8 mouse cellular contexts compared by ENCODE assay signal in the genomic region with DNA sequence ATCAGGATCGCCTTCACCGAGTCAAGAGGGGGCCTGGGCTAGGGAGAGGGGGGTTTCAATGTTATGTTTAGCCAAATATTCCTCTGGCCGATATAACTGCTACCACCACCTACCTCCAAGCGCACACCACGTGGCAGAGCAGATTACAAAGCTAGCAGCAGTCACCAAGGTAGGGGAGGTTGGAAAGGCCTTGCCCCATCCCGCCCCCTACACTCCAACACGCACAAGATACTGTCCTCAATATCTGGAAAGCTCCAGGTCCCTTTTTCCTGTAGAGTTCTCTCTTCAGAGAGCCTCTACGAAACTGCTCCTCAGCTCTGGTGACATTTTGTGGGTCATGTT.
DNase-seq lines count a peak whose midpoint lies in the region; ATAC-seq lines count a peak whose summit lies in the region.

No protein-coding gene starts in this region.

- H3K27me3 ChIP-seq in forebrain, embryonic 13.5 days = no peaks in the 10 kb centered on the region
- no peaks in the 10 kb centered on the region for H3K27me3 ChIP-seq in liver, embryonic 12.5 days (replicated peaks)
- H3K27me3 ChIP-seq in stomach, embryonic 14.5 days (ENCODE audit: control insufficient read depth, insufficient read depth, low read length) = no peaks in the 10 kb centered on the region

- peak; percentile 13 for DNase-seq in spleen, adult 12 weeks (ENCODE audit: low spot score)
- DNase-seq in spleen, postnatal 14 days (ENCODE audit: low spot score in 2 of 2) = no peak
- DNase-seq in cerebellum, adult 11 months = no peak
- DNase-seq in gastrocnemius, postnatal 4 days (ENCODE audit: low spot score in 2 of 2) = no peak
- no peak for DNase-seq in frontal cortex, postnatal 25 days (ENCODE audit: low spot score in 2 of 2)

- peak overlapping the region; percentile 92 for H3K27ac ChIP-seq in forebrain, embryonic 13.5 days
- H3K27ac ChIP-seq in liver, embryonic 12.5 days = peak overlapping the region; percentile 66; the same call in 1 of the 2 replicates
- peak overlapping the region; percentile 33; the same call in 1 of the 2 replicates for H3K27ac ChIP-seq in stomach, embryonic 14.5 days (ENCODE audit: low read length)

- peaks cover 34% of the 10 kb centered on the region for H3K4me1 ChIP-seq in forebrain, embryonic 13.5 days
- peaks cover 49% of the 10 kb centered on the region for H3K4me1 ChIP-seq in liver, embryonic 12.5 days
- peaks cover 31% of the 10 kb centered on the region for H3K4me1 ChIP-seq in stomach, embryonic 14.5 days (ENCODE audit: control insufficient read depth, insufficient read depth, low read length)

- H3K36me3 ChIP-seq in forebrain, embryonic 13.5 days (ENCODE audit: poor library complexity, severe bottlenecking) = no peaks in the 10 kb centered on the region
- H3K36me3 ChIP-seq in liver, embryonic 12.5 days = no peaks in the 10 kb centered on the region
- H3K36me3 ChIP-seq in stomach, embryonic 14.5 days (ENCODE audit: control insufficient read depth, insufficient read depth, low read length) = no peaks in the 10 kb centered on the region

- no peak for ATAC-seq in forebrain, embryonic 13.5 days
- no peak; the same call in 1 of the 2 replicates for ATAC-seq in liver, embryonic 12.5 days
- ATAC-seq in stomach, embryonic 14.5 days (ENCODE audit: insufficient number of reproducible peaks, insufficient read depth, low FRiP score, low read depth) = no peak; the same call in 1 of the 2 replicates

- H3K9me3 ChIP-seq in forebrain, embryonic 13.5 days (replicated peaks) = no peaks in the 10 kb centered on the region
- no peaks in the 10 kb centered on the region for H3K9me3 ChIP-seq in liver, embryonic 12.5 days (replicated peaks)
- H3K9me3 ChIP-seq in stomach, embryonic 14.5 days (ENCODE audit: control insufficient read depth, low read depth, low read length) = no peaks in the 10 kb centered on the region

- H3K4me2 ChIP-seq in forebrain, embryonic 13.5 days = peak overlapping the region; percentile 53
- peak overlapping the region; percentile 67 for H3K4me2 ChIP-seq in liver, embryonic 12.5 days
- peak overlapping the region; percentile 49 for H3K4me2 ChIP-seq in stomach, embryonic 14.5 days (replicated peaks; ENCODE audit: low read depth, low read length)

- H3K4me3 ChIP-seq in forebrain, embryonic 13.5 days = peak overlapping the region; percentile 28
- peak overlapping the region; percentile 46 for H3K4me3 ChIP-seq in liver, embryonic 12.5 days
- H3K4me3 ChIP-seq in stomach, embryonic 14.5 days (ENCODE audit: low read depth, low read length) = no peak overlapping the region

- no peak overlapping the region for H3K9ac ChIP-seq in forebrain, embryonic 13.5 days
- H3K9ac ChIP-seq in liver, embryonic 12.5 days = peak overlapping the region; percentile 23; the same call in 1 of the 2 replicates
- H3K9ac ChIP-seq in stomach, embryonic 14.5 days (replicated peaks; ENCODE audit: low read depth, low read length) = no peak overlapping the region

- WGBS in forebrain, embryonic 13.5 days = 3% methylated on average over 8 of the region's 8 CpGs
- WGBS in liver, embryonic 12.5 days (ENCODE audit: insufficient replicate concordance) = 7% methylated on average over 8 of the region's 8 CpGs
- WGBS in stomach, embryonic 14.5 days = 2% methylated on average over 8 of the region's 8 CpGs

Comparison
In these comparisons a context has a peak if more than half of its experiments do, and no peak if none do; other contexts are left out.
1. H3K27ac ChIP-seq: peak in every context shown above with its lines; median percentile 92 in forebrain, embryonic 13.5 days; 66 in liver, embryonic 12.5 days; 33 in stomach, embryonic 14.5 days.